Mouse (Mus musculus): ENCODE measurements around the gene Speer4a. TPM values are rescaled to one million over a fixed set of nuclear protein-coding genes. Genes with fewer than 3 reads are reported as not detected.

Speer4a gene
- polyA plus RNA-seq, 1 experiment: not detected

Other genes starting within 250 kb of the Speer4a start
- not detected in 2 replicates for gene Gm21663, start 97.2 kb downstream of the Speer4a start, polyA plus RNA-seq (2012; rRNA removed)
- gene Gm21671, start 85.1 kb downstream of the Speer4a start, polyA plus RNA-seq (2012; rRNA removed): not detected in 2 replicates
- not detected in 2 replicates for gene Gm21680, start 66.9 kb downstream of the Speer4a start, polyA plus RNA-seq (2012; rRNA removed)
- gene Gm21698, start 50.9 kb downstream of the Speer4a start, polyA plus RNA-seq (2012; rRNA removed): not detected in 2 replicates
- gene Gm1979, start 34.8 kb downstream of the Speer4a start, polyA plus RNA-seq (2012; rRNA removed): not detected in 2 replicates
- not detected in 2 replicates for gene Gm5862, start 16.6 kb downstream of the Speer4a start, polyA plus RNA-seq (2012; rRNA removed)
- not detected in 2 replicates for gene Gm7347, start 19.0 kb upstream of the Speer4a start, polyA plus RNA-seq (2012; rRNA removed)
- gene Gm10471, start 49.7 kb upstream of the Speer4a start, polyA plus RNA-seq (2012; rRNA removed): not detected in 2 replicates
- gene 5031410I06Rik, start 65.8 kb upstream of the Speer4a start, polyA plus RNA-seq (2012; rRNA removed): not detected in 2 replicates
- gene Gm10220, start 81.9 kb upstream of the Speer4a start, polyA plus RNA-seq (2012; rRNA removed): not detected in 2 replicates
- gene Gm7361, start 218.1 kb upstream of the Speer4a start, polyA plus RNA-seq (2012; rRNA removed): not detected in 2 replicates